Mouse (Mus musculus) T-cell, adult 2 months (primary cell): ENCODE data around the gene Smap1.

Experiments
- DNase-seq: peaks from one replicate; pipeline ENCODE4 v3.0.0; 2022; ENCODE audit warnings: low spot score

The Smap1 gene

GRCm38 (mm10) chr1:23834819-23835218, 87.3 kb downstream of the Smap1 start:
- DNase-seq = no peak

DNA sequence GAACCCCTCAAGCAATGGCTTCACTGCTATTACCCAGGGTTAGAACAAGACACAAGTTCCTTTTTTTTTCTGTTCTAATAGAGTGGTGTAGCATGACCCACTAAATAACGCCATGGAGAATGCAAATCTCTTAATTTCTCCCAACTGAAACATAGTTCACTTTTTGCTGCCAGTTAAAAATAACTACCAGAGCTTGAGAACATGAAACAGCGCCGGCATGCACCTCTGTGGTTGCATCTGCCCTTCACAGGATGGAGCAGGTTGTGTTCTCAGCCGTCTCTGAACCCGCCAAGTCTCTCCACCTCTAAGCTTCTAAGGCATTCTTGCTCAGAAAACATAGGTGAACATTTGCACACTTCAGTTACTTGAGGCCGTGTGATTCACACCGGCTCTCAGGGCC, 87.9 kb downstream of the Smap1 start:
- no peak for DNase-seq

- peak; percentile 11 for DNase-seq
Measured at GRCm38 (mm10) chr1:23826887-23827758, 95.0 kb downstream of the Smap1 start.

DNA sequence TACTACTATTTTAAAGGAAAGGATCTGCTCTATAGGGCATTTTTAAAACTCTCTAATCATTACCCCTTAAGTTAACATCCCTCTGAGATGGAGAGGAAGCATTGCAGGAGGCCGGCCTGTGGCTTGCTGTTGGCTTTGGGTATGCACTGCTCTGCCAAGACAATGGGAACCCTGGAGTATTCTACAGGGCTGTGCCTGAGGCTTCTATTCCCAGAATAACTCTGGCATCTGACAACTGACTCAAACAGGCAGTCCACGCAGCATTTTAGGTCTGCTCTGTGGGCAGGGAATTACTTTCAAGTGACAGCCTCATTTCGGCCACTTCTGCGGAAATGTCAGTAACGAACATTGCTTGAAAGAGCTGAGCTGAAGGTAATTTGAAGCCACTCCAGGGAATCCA, 100.5 kb downstream of the Smap1 start:
- DNase-seq = no peak

- no peak for DNase-seq
Measured at GRCm38 (mm10) chr1:23798306-23798705, 123.8 kb downstream of the Smap1 start.
